Mouse (Mus musculus) kidney, adult 2 months (tissue): ENCODE results near the gene Hmga2.

Experiments
- CTCF ChIP-seq: fragments of 200-500 bp; conservative IDR thresholded peaks from 2 replicates; pipeline ENCODE4 v1.5.1; 2011; ENCODE audit warnings: low read depth, mild to moderate bottlenecking, control low read depth, low read length, moderate library complexity, mixed read lengths; ENCODE audit not compliant: insufficient read depth, insufficient read length
- POLR2A ChIP-seq: fragments of 200-500 bp; IDR thresholded peaks from one replicate; pipeline ENCODE4 v1.6.1; 2011; ENCODE audit warnings: low read depth, low read length, control low read depth

- no peak for TF ChIP-seq POLR2A
- TF ChIP-seq CTCF, result no peak
Observed at GRCm38 (mm10) chr10:120487881-120488280, 11.6 kb upstream of the Hmga2 start.
